Mouse (Mus musculus) heart, embryonic 12.5 days (tissue): Measurements from ENCODE around the gene Chchd3. TPM values are rescaled to one million over a fixed set of nuclear protein-coding genes. Genes with fewer than 3 reads are reported as not detected.

ENCODE experiments used
- ATAC-seq: fragments of 200-750 bp; cut with Nextera tagmentation; 2 replicates; pipeline ENCODE4 v1.8.0; 2017; ENCODE audit warnings: moderate TSS enrichment, moderate library complexity; ENCODE audit not compliant: insufficient number of reproducible peaks, low FRiP score
- H3K27ac ChIP-seq: fragments of 300-500 bp; sonication (generic); 2 replicates; pipeline ENCODE4 v1.5.1; 2016; ENCODE audit warnings: mild to moderate bottlenecking, moderate library complexity; ENCODE audit not compliant: poor library complexity, severe bottlenecking
- H3K27me3 ChIP-seq: fragments of 300-500 bp; sonication (generic); replicated peaks from 2 replicates; pipeline ENCODE4 v1.6.1; 2016; ENCODE audit warnings: mild to moderate bottlenecking, moderate library complexity
- H3K36me3 ChIP-seq: fragments of 300-500 bp; sonication (generic); 2 replicates; pipeline ENCODE4 v1.6.1; 2016; ENCODE audit warnings: mild to moderate bottlenecking, moderate library complexity
- H3K4me1 ChIP-seq: fragments of 300-500 bp; sonication (generic); replicated peaks from 2 replicates; pipeline ENCODE4 v1.6.1; 2016; ENCODE audit warnings: mild to moderate bottlenecking
- H3K4me2 ChIP-seq: fragments of 300-500 bp; sonication (generic); 2 replicates; pipeline ENCODE4 v1.6.1; 2016; ENCODE audit warnings: mild to moderate bottlenecking, moderate library complexity
- H3K4me3 ChIP-seq: fragments of 300-500 bp; sonication (generic); 2 replicates; pipeline ENCODE4 v1.5.1; 2016; ENCODE audit warnings: mild to moderate bottlenecking
- H3K9ac ChIP-seq: fragments of 300-500 bp; sonication (generic); 2 replicates; pipeline ENCODE4 v1.6.1; 2016; ENCODE audit warnings: mild to moderate bottlenecking, moderate library complexity
- H3K9me3 ChIP-seq: fragments of 300-500 bp; sonication (generic); replicated peaks from 2 replicates; pipeline ENCODE4 v1.6.1; 2016; ENCODE audit warnings: mild to moderate bottlenecking, moderate library complexity
- WGBS: fragments of 180-500 bp; shearing (Covaris S2); methylation state at CpG from one replicate; pipeline ENCODE4 v1.1.7; 2016; 5-methylcytosine and 5-hydroxymethylcytosine counted together
- polyA plus RNA-seq: library from polyadenylated mRNA; unstranded; fragments of >200 nt; fragmentation: Nextera tagmentation; extraction: Ambion mirVana; gene quantifications from 2 replicates; pipeline ENCODE4 v1.2.1, GENCODE M21; 2016

Chchd3 gene
- polyA plus RNA-seq, 1 experiment from 2014 or later = 173 TPM

DNA sequence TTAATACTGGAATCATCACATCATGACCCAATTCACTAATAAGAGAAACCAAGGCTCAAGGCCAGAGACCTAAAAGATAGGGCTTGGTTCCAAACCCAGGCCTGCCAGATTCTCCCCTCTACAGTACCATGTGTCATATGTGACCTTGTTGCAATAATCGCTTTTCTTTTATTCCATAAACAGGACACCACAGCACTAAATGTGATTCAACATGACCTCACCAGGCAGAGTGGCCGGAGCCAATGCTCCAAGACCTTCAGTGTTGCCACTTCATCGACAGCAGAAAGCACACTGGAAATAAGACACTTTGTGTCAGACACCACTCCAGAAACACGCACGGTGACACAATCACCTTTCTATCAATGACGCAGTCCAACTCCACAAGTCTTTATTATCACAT is 258.3 kb downstream of the Chchd3 start:
- no peak overlapping the region; the same call in 1 of the 2 replicates for H3K27ac ChIP-seq
- H3K9me3 ChIP-seq = no peaks in the 10 kb centered on the region
- no peak overlapping the region for H3K4me2 ChIP-seq
- no peaks in the 10 kb centered on the region for H3K27me3 ChIP-seq
- no peak overlapping the region for H3K4me3 ChIP-seq
- H3K4me1 ChIP-seq = peaks cover 31% of the 10 kb centered on the region
- H3K9ac ChIP-seq = no peak overlapping the region
- 80% methylated on average over 6 of the region's 6 CpGs for WGBS
- no peak for ATAC-seq
- peaks cover 20% of the 10 kb centered on the region for H3K36me3 ChIP-seq

DNA sequence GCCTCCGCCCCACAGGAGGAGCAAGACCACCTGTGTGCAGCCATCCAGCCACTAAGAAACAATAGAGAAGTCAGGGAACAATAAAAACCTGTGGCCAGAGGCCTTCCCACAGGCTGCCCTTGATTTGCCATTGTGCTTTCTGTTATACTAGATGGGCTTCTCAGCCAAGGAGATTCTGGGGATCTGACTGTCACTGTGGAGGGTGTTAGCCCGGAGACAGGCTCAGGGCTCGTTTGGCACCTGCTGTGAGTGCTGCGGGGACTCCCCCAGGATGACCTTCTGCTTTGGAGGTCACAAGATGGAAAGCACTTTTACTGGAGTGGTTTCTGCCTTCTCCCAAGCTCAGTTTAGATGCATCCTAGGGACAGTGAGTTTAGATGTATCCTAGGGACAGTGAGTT is 262.5 kb downstream of the Chchd3 start:
- ATAC-seq = no peak
- H3K9ac ChIP-seq = no peak overlapping the region
- H3K4me1 ChIP-seq = peaks cover 36% of the 10 kb centered on the region
- H3K27me3 ChIP-seq = no peaks in the 10 kb centered on the region
- H3K9me3 ChIP-seq = no peaks in the 10 kb centered on the region; the same call in 1 of the 2 replicates
- H3K4me2 ChIP-seq = no peak overlapping the region
- 38% methylated on average over 4 of the region's 4 CpGs for WGBS
- peaks cover 28% of the 10 kb centered on the region for H3K36me3 ChIP-seq
- H3K4me3 ChIP-seq = no peak overlapping the region
- no peak overlapping the region for H3K27ac ChIP-seq

DNA sequence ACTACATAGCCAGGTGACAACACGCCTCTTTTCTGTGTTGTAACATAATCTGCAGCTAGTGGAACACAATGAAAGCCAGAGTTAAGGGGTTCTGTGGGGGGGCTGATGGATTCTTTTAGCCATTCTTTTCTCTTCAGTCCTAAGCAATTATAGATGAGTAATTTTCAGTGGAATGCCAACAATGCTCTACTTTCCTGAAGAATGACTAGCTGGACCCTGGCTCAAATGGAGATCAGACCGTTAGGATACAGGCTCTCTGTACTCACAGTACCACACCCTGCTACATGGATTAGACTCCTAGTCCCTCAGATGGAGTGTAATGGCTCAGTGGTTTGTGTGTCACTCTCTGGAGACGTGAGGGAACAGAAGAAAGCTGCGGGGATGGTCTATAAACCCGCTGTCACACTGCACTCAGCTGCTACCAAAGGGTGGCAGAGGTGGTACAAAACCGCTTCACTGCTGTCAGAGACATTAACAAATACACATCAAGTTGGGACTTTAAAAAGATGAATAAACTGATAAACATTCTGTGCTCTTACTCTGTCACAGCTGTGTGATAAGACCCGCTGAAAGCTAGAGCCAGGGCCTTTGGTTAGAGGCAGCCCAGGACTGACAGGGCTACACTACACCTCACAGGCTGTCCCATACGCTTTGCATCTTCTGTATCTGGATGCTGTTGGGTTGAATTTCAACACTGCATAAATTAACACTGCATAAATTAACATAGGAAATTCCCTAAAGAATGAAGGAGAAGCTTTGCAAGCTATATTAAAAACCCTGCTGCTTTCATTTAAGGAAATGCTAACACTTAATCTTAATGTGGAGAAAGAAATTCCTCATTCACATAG is 264.2 kb downstream of the Chchd3 start:
- Histone ChIP-seq H3K9ac (no peak overlapping the region), H3K27ac (no peak overlapping the region), H3K4me3 (no peak overlapping the region), H3K36me3 (peaks cover 33% of the 10 kb centered on the region), H3K4me1 (peaks cover 30% of the 10 kb centered on the region), H3K4me2 (no peak overlapping the region), H3K27me3 (no peaks in the 10 kb centered on the region), H3K9me3 (no peaks in the 10 kb centered on the region; the same call in 1 of the 2 replicates)
- ATAC-seq = no peak
- WGBS = 43% methylated on average over 8 of the region's 8 CpGs

DNA sequence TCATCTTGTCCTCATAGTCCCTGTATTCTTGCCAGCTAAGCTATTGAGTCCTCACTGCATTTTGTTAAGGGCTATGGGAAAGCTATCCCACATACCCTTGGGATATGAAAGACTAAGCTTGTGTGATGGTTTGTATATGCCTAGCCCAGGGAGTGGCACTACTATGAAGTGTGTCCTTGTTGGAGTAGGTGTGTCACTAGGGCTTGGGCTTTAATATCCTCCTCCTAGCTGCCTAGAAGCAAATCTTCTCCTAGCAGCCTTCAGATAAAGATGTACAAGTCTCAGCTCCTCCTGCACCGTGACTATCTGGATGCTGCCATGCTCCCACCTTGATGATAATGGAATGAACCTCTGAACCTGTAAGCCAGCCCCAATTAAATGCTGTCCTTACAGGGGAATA is 266.5 kb downstream of the Chchd3 start:
- H3K27me3 ChIP-seq = no peaks in the 10 kb centered on the region
- no peak overlapping the region for H3K27ac ChIP-seq
- no peak overlapping the region for H3K4me2 ChIP-seq
- H3K9ac ChIP-seq = no peak overlapping the region
- H3K4me1 ChIP-seq = peaks cover 18% of the 10 kb centered on the region
- no peak for ATAC-seq
- no peak overlapping the region for H3K4me3 ChIP-seq
- H3K9me3 ChIP-seq = no peaks in the 10 kb centered on the region; the same call in 1 of the 2 replicates
- WGBS = 73% methylated on average over 1 of the region's 1 CpGs
- H3K36me3 ChIP-seq = peaks cover 41% of the 10 kb centered on the region

DNA sequence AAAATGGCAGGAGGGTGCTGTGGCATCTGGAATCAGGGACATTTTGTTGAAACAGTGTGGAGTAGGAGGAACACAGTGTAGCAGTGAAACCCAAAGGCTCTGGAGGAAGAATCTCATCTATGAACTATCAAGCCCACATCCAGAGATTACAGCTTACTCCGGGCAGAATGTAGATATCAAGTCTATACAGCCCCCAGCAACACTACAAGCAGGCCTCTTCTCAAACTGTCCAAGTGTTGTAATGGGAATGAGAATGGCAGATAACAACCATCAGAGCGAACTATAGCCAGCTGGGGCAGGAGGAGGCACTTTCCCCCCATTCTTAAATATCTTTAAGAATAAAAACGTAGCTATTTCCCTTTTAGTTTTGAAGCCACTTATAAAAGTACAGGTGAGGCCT is 266.9 kb downstream of the Chchd3 start:
- no peaks in the 10 kb centered on the region; the same call in 1 of the 2 replicates for H3K9me3 ChIP-seq
- H3K27ac ChIP-seq = no peak overlapping the region
- H3K4me2 ChIP-seq = no peak overlapping the region
- WGBS = 83% methylated on average over 3 of the region's 3 CpGs
- no peak overlapping the region for H3K9ac ChIP-seq
- H3K36me3 ChIP-seq = peaks cover 41% of the 10 kb centered on the region
- no peak for ATAC-seq
- no peaks in the 10 kb centered on the region for H3K27me3 ChIP-seq
- peaks cover 17% of the 10 kb centered on the region for H3K4me1 ChIP-seq
- H3K4me3 ChIP-seq = no peak overlapping the region

DNA sequence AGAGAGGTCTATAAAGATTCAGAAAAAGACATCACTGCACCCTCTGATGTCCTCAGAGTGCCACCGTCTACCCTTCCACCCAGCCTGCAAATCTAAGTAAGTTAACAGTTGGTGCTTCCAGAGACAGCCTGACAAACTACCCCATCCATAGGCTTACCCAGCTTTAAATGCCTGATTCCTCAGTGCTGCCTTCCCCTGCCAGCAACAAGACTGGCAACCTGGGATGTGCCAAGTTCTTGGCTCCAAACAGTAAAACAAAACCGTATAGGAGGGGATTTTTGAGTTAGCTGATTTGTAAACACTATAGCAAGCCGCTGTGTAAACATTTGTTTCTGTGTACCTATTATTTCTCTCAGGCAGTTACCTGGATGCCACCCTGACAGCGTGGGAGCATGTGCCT is 269.6 kb downstream of the Chchd3 start:
- Histone ChIP-seq H3K27me3 (no peaks in the 10 kb centered on the region), H3K4me1 (no peaks in the 10 kb centered on the region), H3K27ac (no peak overlapping the region), H3K9me3 (no peaks in the 10 kb centered on the region; the same call in 1 of the 2 replicates), H3K4me2 (no peak overlapping the region), H3K9ac (no peak overlapping the region), H3K4me3 (no peak overlapping the region), H3K36me3 (peaks cover 45% of the 10 kb centered on the region)
- no peak for ATAC-seq
- 92% methylated on average over 4 of the region's 4 CpGs for WGBS

GRCm38 (mm10) chr6:32787399-32787798 is 272.7 kb downstream of the Chchd3 start:
- WGBS = 59% methylated on average over 1 of the region's 1 CpGs
- no peaks in the 10 kb centered on the region for H3K9me3 ChIP-seq
- no peak overlapping the region for H3K4me3 ChIP-seq
- no peak for ATAC-seq
- H3K36me3 ChIP-seq = peaks cover 27% of the 10 kb centered on the region
- no peak overlapping the region for H3K27ac ChIP-seq
- H3K9ac ChIP-seq = no peak overlapping the region
- H3K27me3 ChIP-seq = no peaks in the 10 kb centered on the region
- H3K4me1 ChIP-seq = no peaks in the 10 kb centered on the region
- no peak overlapping the region for H3K4me2 ChIP-seq

DNA sequence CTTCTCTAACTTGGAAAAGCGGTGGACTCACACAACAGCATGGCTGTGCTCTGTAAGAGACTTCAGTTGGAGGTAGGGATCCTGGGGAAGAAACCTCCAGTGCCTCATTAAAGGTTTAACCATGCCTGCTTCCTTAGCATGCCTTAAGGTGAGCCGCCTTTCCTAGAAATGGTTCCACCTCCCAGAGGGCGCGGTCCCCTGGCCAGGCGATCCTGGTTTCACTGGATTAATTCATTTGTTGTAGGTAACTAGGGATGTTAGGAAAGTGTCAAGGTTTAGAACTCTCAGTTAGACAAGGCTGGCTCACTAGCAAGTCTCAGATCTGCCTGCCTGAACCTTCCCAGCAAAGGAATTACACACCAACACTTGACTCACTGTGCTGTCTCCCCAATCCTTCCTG is 273.9 kb downstream of the Chchd3 start:
- no peak overlapping the region for H3K9ac ChIP-seq
- no peak overlapping the region for H3K4me2 ChIP-seq
- peaks cover 20% of the 10 kb centered on the region for H3K36me3 ChIP-seq
- no peak overlapping the region for H3K27ac ChIP-seq
- 87% methylated on average over 5 of the region's 5 CpGs for WGBS
- no peak for ATAC-seq
- H3K4me3 ChIP-seq = no peak overlapping the region
- no peaks in the 10 kb centered on the region for H3K27me3 ChIP-seq
- peaks cover 3% of the 10 kb centered on the region for H3K4me1 ChIP-seq
- no peaks in the 10 kb centered on the region for H3K9me3 ChIP-seq

GRCm38 (mm10) chr6:32783102-32783501 is 277.0 kb downstream of the Chchd3 start:
- Histone ChIP-seq H3K4me1 (peaks cover 13% of the 10 kb centered on the region), H3K4me2 (no peak overlapping the region), H3K27me3 (no peaks in the 10 kb centered on the region), H3K9ac (no peak overlapping the region), H3K27ac (no peak overlapping the region), H3K9me3 (no peaks in the 10 kb centered on the region), H3K36me3 (0 out of 2 replicates have a peak, but pooled peaks cover 4% of the 10 kb centered on the region), H3K4me3 (no peak overlapping the region)
- no peak for ATAC-seq
- 54% methylated on average over 4 of the region's 4 CpGs for whole genome bisulfite sequencing

DNA sequence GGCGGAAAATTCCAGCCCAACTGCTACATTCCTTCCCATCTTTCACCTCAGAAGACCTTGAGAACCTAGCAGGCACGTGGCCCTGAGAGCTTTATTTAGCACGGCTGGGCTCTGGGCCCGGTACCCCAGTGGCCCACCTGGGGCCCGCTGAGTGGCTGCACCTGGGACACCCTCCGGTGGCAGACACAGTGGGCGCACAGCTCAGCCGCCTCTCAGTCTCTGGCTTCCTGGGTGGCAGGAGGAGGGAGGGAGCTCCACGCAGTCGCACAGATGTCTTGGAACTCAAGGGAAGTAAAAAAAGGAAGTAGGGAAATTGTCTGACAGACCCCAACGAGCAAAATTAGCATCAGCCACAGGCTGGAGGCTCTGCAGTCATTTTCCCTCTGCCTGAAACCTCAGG is 279.5 kb downstream of the Chchd3 start:
- Histone ChIP-seq H3K9me3 (no peaks in the 10 kb centered on the region), H3K4me2 (peak overlapping the region; percentile 57), H3K36me3 (no peaks in the 10 kb centered on the region), H3K27me3 (no peaks in the 10 kb centered on the region), H3K27ac (no peak overlapping the region), H3K4me3 (0 out of 2 replicates have a peak overlapping the region, but pooled peaks have one; percentile 7), H3K9ac (no peak overlapping the region), H3K4me1 (peaks cover 13% of the 10 kb centered on the region)
- 16% methylated on average over 11 of the region's 11 CpGs for WGBS
- no peak for ATAC-seq

DNA sequence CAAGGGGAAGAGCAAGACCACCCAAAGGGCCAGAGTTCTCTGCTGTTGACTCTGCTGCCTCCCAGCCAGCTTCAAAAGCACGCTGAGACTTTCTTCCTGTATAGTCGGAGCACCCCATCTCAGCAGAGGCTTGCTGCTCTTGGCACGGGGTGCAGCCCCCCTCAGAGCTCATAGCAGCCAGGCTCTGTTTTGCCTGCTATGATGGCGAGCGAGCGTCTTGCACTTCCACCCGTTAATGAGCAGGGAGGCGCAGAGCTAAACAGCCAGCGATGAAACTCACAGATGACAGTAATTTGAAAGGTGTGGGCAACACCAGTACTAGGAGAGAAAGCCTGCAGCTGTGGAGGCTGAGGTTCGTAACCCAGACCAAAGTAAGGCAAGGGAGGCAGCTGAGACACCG is 283.7 kb downstream of the Chchd3 start:
- Histone ChIP-seq H3K27me3 (no peaks in the 10 kb centered on the region), H3K36me3 (no peaks in the 10 kb centered on the region), H3K4me3 (no peak overlapping the region), H3K4me1 (peaks cover 12% of the 10 kb centered on the region), H3K9ac (no peak overlapping the region), H3K4me2 (no peak overlapping the region), H3K9me3 (no peaks in the 10 kb centered on the region), H3K27ac (no peak overlapping the region)
- no peak for ATAC-seq
- WGBS = 66% methylated on average over 11 of the region's 11 CpGs
